Mouse (Mus musculus): ENCODE data around the gene Uhmk1.

DNA sequence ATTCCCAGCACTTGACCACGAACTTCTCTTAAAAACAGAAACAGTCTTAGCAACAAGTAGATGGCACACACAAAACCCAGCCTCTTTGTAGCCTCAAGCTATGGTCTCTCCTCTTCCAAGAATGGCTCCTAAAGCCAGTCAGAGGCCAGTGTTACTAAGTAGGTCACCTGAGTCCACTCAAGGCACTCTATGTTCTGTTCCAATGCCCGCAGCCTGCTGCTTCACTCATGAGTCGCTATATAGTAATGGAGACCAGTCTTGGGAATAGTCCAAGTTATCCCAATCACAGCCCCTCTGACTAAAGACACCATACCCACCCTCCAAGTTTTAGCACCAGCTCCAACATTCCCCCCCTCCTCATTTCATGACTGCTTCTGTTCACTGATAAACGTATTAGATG, 69.6 kb downstream of the Uhmk1 start:
- TF ChIP-seq EP300 (IDR thresholded peaks at IDR 0.05; ENCODE audit: low read depth) (no peak), CTCF (IDR thresholded peaks at IDR 0.05; ENCODE audit: low read depth) (no peak)
